In the genomic region with DNA sequence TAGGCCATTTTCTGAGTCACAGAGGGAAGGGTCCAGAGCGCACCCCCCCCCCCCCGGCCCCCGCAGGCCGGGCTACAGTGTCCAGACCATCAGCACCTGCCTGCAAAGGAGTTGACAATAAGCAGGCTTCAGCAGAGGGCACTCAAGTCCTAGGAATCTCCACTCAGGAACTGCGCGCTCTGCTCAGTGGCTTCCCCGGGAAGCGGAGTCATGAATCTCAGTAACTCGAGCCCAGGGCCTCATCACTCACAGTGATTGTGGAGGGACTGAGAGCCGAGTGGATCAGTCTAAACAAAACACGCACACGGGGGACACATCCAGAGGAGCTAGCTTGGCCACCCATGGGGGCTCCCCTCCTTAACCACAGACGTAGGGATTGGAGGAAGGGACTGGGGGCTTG, we compare ENCODE assay signal across 10 mouse cellular contexts. TPM values are rescaled to one million over a fixed set of nuclear protein-coding genes. Genes with fewer than 3 reads are reported as not detected.
DNase-seq lines count a peak whose midpoint lies in the region; ATAC-seq and TF ChIP-seq lines count a peak whose summit lies in the region.
"Had no signal": no experiment of that assay in that cellular context is flagged by ENCODE, and none has a peak within 500 bp of the region (broad histone marks: within the 10 kb centered on the region; RNA-seq: fewer than 3 reads in every experiment).

No protein-coding gene starts in this region.

- 3% methylated on average over 13 of the region's 13 CpGs for WGBS in heart, adult 2 months
- 4% methylated on average over 13 of the region's 13 CpGs for WGBS in heart, embryonic 11.5 days (ENCODE audit: insufficient replicate concordance)
- 1% methylated on average over 13 of the region's 13 CpGs for WGBS in forebrain, embryonic 11.5 days
- under 1% methylated on average over 13 of the region's 13 CpGs for WGBS in midbrain, embryonic 13.5 days

- no peak for TF ChIP-seq EP300 in heart, adult 2 months (IDR thresholded peaks at IDR 0.05; ENCODE audit: insufficient read depth, low read depth, low read length)

- H3K27ac ChIP-seq in heart, adult 2 months: no peak overlapping the region
- no peak overlapping the region for H3K27ac ChIP-seq in heart, embryonic 11.5 days (ENCODE audit: low read depth, low read length)
- H3K27ac ChIP-seq in forebrain, embryonic 11.5 days (ENCODE audit: low read depth, low read length): no peak overlapping the region
- H3K27ac ChIP-seq in midbrain, embryonic 13.5 days: 0 out of 2 replicates have a peak overlapping the region, but pooled peaks have one; percentile 42

- intact Hi-C loops in heart, adult 2 months (cut with DNase I): loop anchor here (2.0 to 5.0 kb wide), 2 partner anchors 364 to 476 kb away; no protein-coding TSS in a partner anchor
- intact Hi-C loops in gastrocnemius, postnatal 14 days (cut with DNase I; ENCODE audit: low total_unique reads): no loop called here

- H3K36me3 ChIP-seq in heart, adult 2 months (ENCODE audit: control insufficient read depth, insufficient read depth, low read length): no peaks in the 10 kb centered on the region
- no peaks in the 10 kb centered on the region for H3K36me3 ChIP-seq in heart, embryonic 11.5 days (ENCODE audit: control insufficient read depth, insufficient read depth, low read length)
- no peaks in the 10 kb centered on the region for H3K36me3 ChIP-seq in forebrain, embryonic 11.5 days (ENCODE audit: control insufficient read depth, insufficient read depth, low read length)
- H3K36me3 ChIP-seq in midbrain, embryonic 13.5 days: no peaks in the 10 kb centered on the region

- peak; percentile 54 for TF ChIP-seq CTCF in heart, adult 2 months (IDR thresholded peaks at IDR 0.05)

- DNase-seq in heart, adult 2 months: no peak
- DNase-seq in NIH3T3 (ENCODE audit: low read depth): peak; percentile 5
- DNase-seq in forebrain, embryonic 11.5 days (ENCODE audit: low spot score): no peak
- DNase-seq in gastrocnemius, postnatal 14 days: no peak
- DNase-seq: gastrocnemius, postnatal 25 days; lung, adult 2 months had no signal

- H3K4me2 ChIP-seq in heart, embryonic 11.5 days: no peak overlapping the region
- H3K4me2 ChIP-seq in forebrain, embryonic 11.5 days (ENCODE audit: low read depth, low read length, severe bottlenecking): peak overlapping the region; percentile 29; the same call in 1 of the 2 replicates
- peak overlapping the region; percentile 83; the same call in 1 of the 2 replicates for H3K4me2 ChIP-seq in midbrain, embryonic 13.5 days (replicated peaks)

- ATAC-seq in heart, embryonic 11.5 days (replicated peaks; ENCODE audit: insufficient number of reproducible peaks, low FRiP score, low TSS enrichment): no peak
- ATAC-seq in forebrain, embryonic 11.5 days (replicated peaks; ENCODE audit: low FRiP score): no peak; the same call in 1 of the 2 replicates
- peak; percentile 44 for ATAC-seq in midbrain, embryonic 13.5 days
- ATAC-seq in monocyte, adult 5-6 weeks (replicated peaks; ENCODE audit: insufficient number of reproducible peaks, low FRiP score, low TSS enrichment, poor library complexity, severe bottlenecking): no peak
- ATAC-seq in granulocyte monocyte progenitor cell, adult 5-6 weeks (replicated peaks; ENCODE audit: poor library complexity, severe bottlenecking): no peak

- H3K9ac ChIP-seq in heart, adult 2 months (ENCODE audit: low read depth, low read length): no peak overlapping the region
- no peak overlapping the region for H3K9ac ChIP-seq in heart, embryonic 11.5 days (ENCODE audit: low read depth, low read length)
- no peak overlapping the region for H3K9ac ChIP-seq in forebrain, embryonic 11.5 days (ENCODE audit: low read length)
- peak overlapping the region; percentile 54; the same call in 1 of the 2 replicates for H3K9ac ChIP-seq in midbrain, embryonic 13.5 days (replicated peaks)

- peaks cover 8% of the 10 kb centered on the region for H3K27me3 ChIP-seq in heart, adult 2 months (ENCODE audit: control insufficient read depth, insufficient read depth, low read length)
- peaks cover 94% of the 10 kb centered on the region for H3K27me3 ChIP-seq in heart, embryonic 11.5 days (ENCODE audit: control insufficient read depth, insufficient read depth, low read length)
- H3K27me3 ChIP-seq in forebrain, embryonic 11.5 days (ENCODE audit: control insufficient read depth, insufficient read depth, low read length): peaks cover 87% of the 10 kb centered on the region
- peaks cover 92% of the 10 kb centered on the region for H3K27me3 ChIP-seq in midbrain, embryonic 13.5 days

- no peak for TF ChIP-seq POLR2A in heart, adult 2 months (IDR thresholded peaks at IDR 0.05; ENCODE audit: insufficient read depth, low read depth, low read length)

- no peaks in the 10 kb centered on the region for H3K9me3 ChIP-seq in heart, embryonic 11.5 days (replicated peaks; ENCODE audit: control insufficient read depth, low read length)
- no peaks in the 10 kb centered on the region for H3K9me3 ChIP-seq in forebrain, embryonic 11.5 days (ENCODE audit: control insufficient read depth, low read length)
- no peaks in the 10 kb centered on the region for H3K9me3 ChIP-seq in midbrain, embryonic 13.5 days

- H3K4me3 ChIP-seq in heart, adult 2 months: no peak overlapping the region
- H3K4me3 ChIP-seq in heart, embryonic 11.5 days (ENCODE audit: low read depth, low read length): no peak overlapping the region
- H3K4me3 ChIP-seq in forebrain, embryonic 11.5 days (ENCODE audit: low read depth, low read length): no peak overlapping the region
- H3K4me3 ChIP-seq in midbrain, embryonic 13.5 days (replicated peaks): no peak overlapping the region

- H3K79me2 ChIP-seq in heart, adult 2 months (replicated peaks; ENCODE audit: control insufficient read depth, insufficient read depth, low read length): no peaks in the 10 kb centered on the region

- no peaks in the 10 kb centered on the region for H3K4me1 ChIP-seq in heart, adult 2 months (ENCODE audit: control insufficient read depth, insufficient read depth, low read length)
- H3K4me1 ChIP-seq in heart, embryonic 11.5 days (ENCODE audit: control insufficient read depth, insufficient read depth, low read length): peaks cover 10% of the 10 kb centered on the region
- peaks cover 46% of the 10 kb centered on the region for H3K4me1 ChIP-seq in forebrain, embryonic 11.5 days (replicated peaks; ENCODE audit: control insufficient read depth, insufficient read depth, low read length)
- peaks cover 77% of the 10 kb centered on the region for H3K4me1 ChIP-seq in midbrain, embryonic 13.5 days (replicated peaks)

RNA-seq across cellular contexts. Expression of a gene that starts 3.9 kb away (rescaled TPM):
- total RNA-seq in heart, adult 2 months (2021): under 1 TPM; 0.14 to 0.21 TPM
- 0.23 and 0.25 TPM in 2 replicates for polyA plus RNA-seq in heart, adult 2 months (2012; rRNA removed)
- 0.16 and 0.18 TPM in 2 replicates for polyA plus RNA-seq in heart, embryonic 11.5 days (2014; fragmentation: Nextera tagmentation; extraction: Ambion mirVana)
- polyA plus RNA-seq in forebrain, embryonic 11.5 days (2014; fragmentation: Nextera tagmentation; extraction: Ambion mirVana): 2.0 and 2.7 TPM in 2 replicates
- 3.1 and 3.6 TPM in 2 replicates for polyA plus RNA-seq in midbrain, embryonic 13.5 days (2015; fragmentation: Nextera tagmentation; extraction: Ambion mirVana)
- total RNA-seq in monocyte, adult 5-6 weeks (2017): not detected in 3 replicates
- under 1 TPM; 0.11 to 0.14 TPM for total RNA-seq in gastrocnemius, postnatal 14 days (2021)
- total RNA-seq in granulocyte monocyte progenitor cell, adult 5-6 weeks (2014; fragmentation: Nextera tagmentation): not detected in 2 replicates
- not detected in 2 replicates for total RNA-seq in granulocyte monocyte progenitor cell, adult 5-6 weeks (2017)
